Mouse (Mus musculus): ENCODE measurements at regions not wholly inside any gene's neighbourhood (a gene's known extent, or its start where the extent isn't known, plus 50 kb on each side); places are given as distances from the start of the nearest gene placed in this dataset.

- Histone ChIP-seq H3K9me3 (replicated peaks) (no peaks in the 10 kb centered on the region), H3K4me3 (ENCODE audit: low read depth, low read length) (no peak overlapping the region), H3K36me3 (replicated peaks) (no peaks in the 10 kb centered on the region), H3K27me3 (ENCODE audit: insufficient read depth, low read length) (no peaks in the 10 kb centered on the region), H3K4me1 (ENCODE audit: insufficient read depth, low read depth, low read length) (no peaks in the 10 kb centered on the region)
- no peak for TF ChIP-seq GATA2 (IDR thresholded peaks at IDR 0.05; ENCODE audit: borderline replicate concordance, low read depth, low read length)
- no peak; the same call in 1 of the 2 replicates for ATAC-seq (ENCODE audit: extremely low read depth, insufficient number of reproducible peaks, low FRiP score, poor library complexity, severe bottlenecking)
- DNase-seq (ENCODE audit: low spot score) = no peak
Observed at GRCm38 (mm10) chr14:74229560-74230187, 411.0 kb upstream of the Htr2a start.

DNA sequence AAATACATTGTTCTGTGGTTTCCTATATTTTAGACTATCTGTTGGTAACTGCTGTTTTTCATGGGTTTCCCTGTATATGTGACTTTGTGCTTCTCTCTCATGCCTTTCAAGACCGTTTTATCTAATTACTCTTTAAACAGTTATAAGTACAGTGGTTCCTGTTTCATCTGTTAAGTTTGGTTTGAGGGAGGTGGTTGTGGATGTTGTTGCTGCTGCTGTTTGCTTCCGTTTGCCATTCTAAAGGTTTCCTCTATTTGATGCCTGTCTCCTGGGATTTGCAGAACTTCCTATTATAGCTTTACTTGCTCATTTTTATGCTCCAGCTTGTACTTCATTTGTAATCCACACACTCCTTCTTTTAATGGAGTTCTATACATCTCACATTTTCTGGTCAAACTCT is 400.4 kb upstream of the Htr2a start:
- H3K4me1 ChIP-seq (ENCODE audit: insufficient read depth, low read depth, low read length) = no peaks in the 10 kb centered on the region
- no peaks in the 10 kb centered on the region for H3K27me3 ChIP-seq (ENCODE audit: insufficient read depth, low read length)
- ATAC-seq (ENCODE audit: extremely low read depth, insufficient number of reproducible peaks, low FRiP score, poor library complexity, severe bottlenecking) (no peak), DNase-seq (ENCODE audit: low spot score) (no peak)
- no peaks in the 10 kb centered on the region for H3K36me3 ChIP-seq (replicated peaks)
- H3K4me3 ChIP-seq (ENCODE audit: low read depth, low read length) = no peak overlapping the region
- no peaks in the 10 kb centered on the region for H3K9me3 ChIP-seq (replicated peaks)
- TF ChIP-seq TAL1 (conservative IDR thresholded peaks at IDR 0.05; ENCODE audit: low read depth, low read length) (no peak), GATA1 (IDR thresholded peaks at IDR 0.05; ENCODE audit: borderline replicate concordance, low read length) (no peak), POLR2AphosphoS5 (IDR thresholded peaks at IDR 0.05; ENCODE audit: insufficient replicate concordance, low read depth, low read length) (no peak), CTCF (IDR thresholded peaks at IDR 0.05; ENCODE audit: low read depth, low read length) (no peak), GATA2 (IDR thresholded peaks at IDR 0.05; ENCODE audit: borderline replicate concordance, low read depth, low read length) (no peak)

DNA sequence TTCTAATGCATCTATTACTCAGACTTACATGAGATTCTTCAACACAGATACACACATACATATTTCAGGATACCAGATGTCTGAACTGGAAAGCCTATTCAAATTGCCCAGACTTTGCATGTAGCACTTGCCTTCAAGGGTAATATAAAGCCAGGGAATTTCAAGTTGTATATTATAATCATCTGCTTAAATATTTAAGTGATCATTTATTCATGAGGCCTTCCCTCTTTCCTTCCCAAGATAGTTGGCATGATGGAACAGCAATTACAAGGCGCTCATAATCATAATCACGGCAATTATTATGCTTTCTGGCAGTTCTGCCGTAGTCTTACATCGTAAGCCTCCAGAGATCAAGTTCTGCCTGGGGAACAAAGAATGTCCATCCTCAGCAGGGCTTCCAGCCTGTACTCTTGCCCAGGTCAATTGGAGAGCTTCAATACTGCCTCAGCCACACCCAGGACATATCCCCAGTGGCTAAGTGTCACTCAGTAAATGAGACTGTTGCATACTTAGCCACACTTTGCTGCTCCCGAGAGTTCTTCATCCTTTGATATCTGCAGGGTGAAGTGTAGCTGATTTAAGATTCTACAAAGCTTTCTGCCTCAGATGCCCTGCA is 391.3 kb upstream of the Htr2a start:
- no peak overlapping the region for H3K4me3 ChIP-seq (ENCODE audit: low read depth, low read length)
- no peak for TF ChIP-seq CTCF (IDR thresholded peaks at IDR 0.05; ENCODE audit: low read depth, low read length)
- no peak for TF ChIP-seq GATA2 (IDR thresholded peaks at IDR 0.05; ENCODE audit: borderline replicate concordance, low read depth, low read length)
- TF ChIP-seq GATA1 (IDR thresholded peaks at IDR 0.05; ENCODE audit: borderline replicate concordance, low read length) = no peak
- TF ChIP-seq TAL1 (conservative IDR thresholded peaks at IDR 0.05; ENCODE audit: low read depth, low read length) = no peak
- TF ChIP-seq POLR2AphosphoS5 (IDR thresholded peaks at IDR 0.05; ENCODE audit: insufficient replicate concordance, low read depth, low read length) = no peak
- DNase-seq (ENCODE audit: low spot score) (no peak), ATAC-seq (ENCODE audit: extremely low read depth, insufficient number of reproducible peaks, low FRiP score, poor library complexity, severe bottlenecking) (no peak)
- H3K36me3 ChIP-seq (replicated peaks) = no peaks in the 10 kb centered on the region
- no peaks in the 10 kb centered on the region for H3K4me1 ChIP-seq (ENCODE audit: insufficient read depth, low read depth, low read length)
- H3K9me3 ChIP-seq (replicated peaks) = no peaks in the 10 kb centered on the region
- H3K27me3 ChIP-seq (ENCODE audit: insufficient read depth, low read length) = no peaks in the 10 kb centered on the region

- TF ChIP-seq POLR2AphosphoS5 (IDR thresholded peaks at IDR 0.05; ENCODE audit: insufficient replicate concordance, low read depth, low read length) = no peak
- TF ChIP-seq GATA2 (IDR thresholded peaks at IDR 0.05; ENCODE audit: borderline replicate concordance, low read depth, low read length) = no peak
- no peak for TF ChIP-seq GATA1 (IDR thresholded peaks at IDR 0.05; ENCODE audit: borderline replicate concordance, low read length)
- no peak for TF ChIP-seq CTCF (IDR thresholded peaks at IDR 0.05; ENCODE audit: low read depth, low read length)
- TF ChIP-seq TAL1 (conservative IDR thresholded peaks at IDR 0.05; ENCODE audit: low read depth, low read length) = no peak
- no peak for DNase-seq (ENCODE audit: low spot score)
- Histone ChIP-seq H3K9me3 (replicated peaks) (no peaks in the 10 kb centered on the region), H3K4me3 (ENCODE audit: low read depth, low read length) (no peak overlapping the region), H3K4me1 (ENCODE audit: insufficient read depth, low read depth, low read length) (no peaks in the 10 kb centered on the region), H3K36me3 (replicated peaks) (no peaks in the 10 kb centered on the region), H3K27me3 (ENCODE audit: insufficient read depth, low read length) (no peaks in the 10 kb centered on the region)
- no peak for ATAC-seq (ENCODE audit: extremely low read depth, insufficient number of reproducible peaks, low FRiP score, poor library complexity, severe bottlenecking)
Observed at GRCm38 (mm10) chr14:74250021-74250420, 390.6 kb upstream of the Htr2a start.

DNA sequence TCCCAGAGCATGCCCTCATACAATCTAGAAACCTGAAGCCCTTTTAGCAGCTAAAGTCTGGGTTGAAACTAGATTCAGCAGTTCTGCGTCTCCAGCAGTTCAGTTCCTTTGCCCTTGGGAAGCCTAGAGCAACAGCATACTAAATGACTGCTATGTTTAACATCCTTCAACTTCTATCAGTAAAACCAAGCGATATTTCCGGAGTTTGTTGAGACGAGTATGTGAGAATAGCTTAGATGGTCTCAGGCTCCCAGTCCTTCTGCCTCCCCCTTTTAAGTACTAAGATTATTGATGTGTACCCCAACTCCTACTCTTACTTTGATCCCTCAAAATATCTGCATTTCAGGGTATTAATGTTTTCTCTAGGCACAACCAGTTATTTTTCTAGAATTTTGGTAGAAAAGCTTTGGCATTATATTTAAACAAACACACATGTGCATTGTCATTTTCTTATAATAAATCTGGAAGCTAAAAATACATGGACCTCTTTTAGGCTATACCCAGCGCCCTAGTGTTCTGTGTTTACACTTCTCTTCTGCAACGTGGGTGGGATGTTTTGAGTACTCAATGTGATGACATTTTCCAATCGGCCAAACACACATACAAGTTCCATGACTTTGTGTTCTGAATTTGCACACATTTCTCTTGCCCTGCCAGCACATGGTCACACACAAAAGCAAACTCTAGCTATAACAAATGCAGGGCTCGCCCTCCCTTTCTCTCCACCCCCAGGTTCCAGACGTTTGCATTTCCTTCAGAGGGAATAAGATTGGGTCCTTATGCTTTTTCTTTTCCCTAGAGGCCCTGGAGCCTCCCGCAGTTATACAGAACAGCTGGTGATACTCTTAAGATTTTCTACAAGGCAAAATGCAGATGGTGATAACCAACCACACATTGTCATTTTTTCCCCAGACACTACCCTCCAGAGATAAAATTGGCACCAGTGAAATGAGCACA is 388.2 kb upstream of the Htr2a start:
- H3K36me3 ChIP-seq (replicated peaks) = no peaks in the 10 kb centered on the region
- H3K27me3 ChIP-seq (ENCODE audit: insufficient read depth, low read length) = no peaks in the 10 kb centered on the region
- ATAC-seq (ENCODE audit: extremely low read depth, insufficient number of reproducible peaks, low FRiP score, poor library complexity, severe bottlenecking) (no peak), DNase-seq (ENCODE audit: low spot score) (no peak)
- TF ChIP-seq GATA1 (IDR thresholded peaks at IDR 0.05; ENCODE audit: borderline replicate concordance, low read length) (no peak), POLR2AphosphoS5 (IDR thresholded peaks at IDR 0.05; ENCODE audit: insufficient replicate concordance, low read depth, low read length) (no peak), TAL1 (conservative IDR thresholded peaks at IDR 0.05; ENCODE audit: low read depth, low read length) (no peak), GATA2 (IDR thresholded peaks at IDR 0.05; ENCODE audit: borderline replicate concordance, low read depth, low read length) (no peak), CTCF (IDR thresholded peaks at IDR 0.05; ENCODE audit: low read depth, low read length) (no peak)
- H3K4me3 ChIP-seq (ENCODE audit: low read depth, low read length) = no peak overlapping the region
- H3K4me1 ChIP-seq (ENCODE audit: insufficient read depth, low read depth, low read length) = no peaks in the 10 kb centered on the region
- H3K9me3 ChIP-seq (replicated peaks) = no peaks in the 10 kb centered on the region

DNA sequence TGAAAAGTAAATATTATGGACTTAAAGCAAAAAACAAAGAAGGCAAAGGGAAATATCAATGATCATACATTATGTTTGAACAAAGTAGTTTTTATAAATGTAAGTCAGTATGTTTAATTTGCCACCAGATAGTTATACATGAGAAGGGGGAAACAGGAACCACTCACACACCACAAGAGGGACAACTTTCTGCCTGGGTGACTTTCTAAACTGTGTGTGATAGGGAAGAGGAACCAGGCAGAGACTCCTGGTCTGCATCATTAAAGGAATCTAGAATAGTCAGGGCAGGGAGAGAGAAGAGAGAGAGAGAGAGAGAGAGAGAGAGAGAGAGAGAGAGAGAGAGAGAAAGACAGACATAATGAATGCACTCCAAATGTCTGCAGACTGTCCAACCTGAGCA is 385.6 kb upstream of the Htr2a start:
- no peak for DNase-seq (ENCODE audit: low spot score)
- Histone ChIP-seq H3K4me1 (ENCODE audit: insufficient read depth, low read depth, low read length) (no peaks in the 10 kb centered on the region), H3K9me3 (replicated peaks) (no peaks in the 10 kb centered on the region), H3K27me3 (ENCODE audit: insufficient read depth, low read length) (no peaks in the 10 kb centered on the region), H3K4me3 (ENCODE audit: low read depth, low read length) (no peak overlapping the region), H3K36me3 (replicated peaks) (no peaks in the 10 kb centered on the region)
- TF ChIP-seq CTCF (IDR thresholded peaks at IDR 0.05; ENCODE audit: low read depth, low read length) (no peak), GATA1 (IDR thresholded peaks at IDR 0.05; ENCODE audit: borderline replicate concordance, low read length) (no peak), TAL1 (conservative IDR thresholded peaks at IDR 0.05; ENCODE audit: low read depth, low read length) (no peak), POLR2AphosphoS5 (IDR thresholded peaks at IDR 0.05; ENCODE audit: insufficient replicate concordance, low read depth, low read length) (no peak), GATA2 (IDR thresholded peaks at IDR 0.05; ENCODE audit: borderline replicate concordance, low read depth, low read length) (no peak)
- ATAC-seq (ENCODE audit: extremely low read depth, insufficient number of reproducible peaks, low FRiP score, poor library complexity, severe bottlenecking) = no peak

Measured in G1E (cell line).